In the genomic region with DNA sequence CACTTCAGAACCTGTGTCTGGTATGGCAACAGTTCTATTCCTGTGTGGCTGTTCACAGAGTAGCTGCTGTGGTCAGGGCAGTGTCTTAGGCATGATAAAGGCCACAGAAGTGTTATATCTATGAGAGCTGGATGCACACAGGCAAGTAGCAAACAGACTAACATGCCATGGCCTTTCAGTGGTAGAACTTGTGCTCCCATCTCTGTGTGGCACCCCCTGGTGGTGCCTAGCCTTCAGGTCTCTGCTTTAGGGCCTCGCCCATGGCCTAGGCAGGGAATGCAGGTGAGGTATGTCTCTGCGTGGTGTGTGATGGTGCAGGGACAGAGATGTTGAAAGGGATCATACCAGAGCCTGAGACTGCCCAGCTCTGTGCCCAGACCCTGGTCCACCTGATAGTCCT, we compare ENCODE assay signal across 9 mouse cellular contexts. TPM values are rescaled to one million over a fixed set of nuclear protein-coding genes. Genes with fewer than 3 reads are reported as not detected.
DNase-seq lines count a peak whose midpoint lies in the region; ATAC-seq and TF ChIP-seq lines count a peak whose summit lies in the region.
"Had no signal": no experiment of that assay in that cellular context is flagged by ENCODE, and none has a peak within 500 bp of the region (broad histone marks: within the 10 kb centered on the region; RNA-seq: fewer than 3 reads in every experiment).

No protein-coding gene starts in this region.

- peaks cover 6% of the 10 kb centered on the region for H3K4me1 ChIP-seq in heart, embryonic 15.5 days (replicated peaks)
- H3K4me1 ChIP-seq in forebrain, postnatal 0 days (ENCODE audit: insufficient read depth), result no peaks in the 10 kb centered on the region
- H3K4me1 ChIP-seq in hindbrain, embryonic 16.5 days (ENCODE audit: control insufficient read depth, insufficient read depth, low read depth, low read length), result no peaks in the 10 kb centered on the region
- H3K4me1 ChIP-seq: neural tube, embryonic 13.5 days had no signal

- 0 out of 2 replicates have a peak, but pooled peaks have one; percentile 8 for ATAC-seq in heart, embryonic 15.5 days (replicated peaks; ENCODE audit: insufficient number of reproducible peaks, insufficient read depth, low FRiP score, low read depth)
- ATAC-seq in forebrain, postnatal 0 days, result 0 out of 2 replicates have a peak, but pooled peaks have one; percentile 15
- ATAC-seq in hindbrain, embryonic 16.5 days, result no peak

- H3K27ac ChIP-seq in heart, embryonic 15.5 days, result no peak overlapping the region
- H3K27ac ChIP-seq in forebrain, postnatal 0 days (ENCODE audit: low read depth, low read length), result no peak overlapping the region
- H3K27ac ChIP-seq in hindbrain, embryonic 16.5 days (ENCODE audit: low read depth, low read length), result no peak overlapping the region
- H3K27ac ChIP-seq: neural tube, embryonic 13.5 days had no signal

- WGBS in heart, embryonic 15.5 days, result 83% methylated on average over 2 of the region's 2 CpGs
- 84% methylated on average over 2 of the region's 2 CpGs for WGBS in forebrain, postnatal 0 days
- 93% methylated on average over 2 of the region's 2 CpGs for WGBS in hindbrain, embryonic 16.5 days

- H3K27me3 ChIP-seq in heart, embryonic 15.5 days, result no peaks in the 10 kb centered on the region
- H3K27me3 ChIP-seq in forebrain, postnatal 0 days (ENCODE audit: insufficient read depth, low read length), result no peaks in the 10 kb centered on the region
- no peaks in the 10 kb centered on the region for H3K27me3 ChIP-seq in hindbrain, embryonic 16.5 days (replicated peaks; ENCODE audit: control insufficient read depth, insufficient read depth, low read length)
- H3K27me3 ChIP-seq: neural tube, embryonic 13.5 days had no signal

- H3K36me3 ChIP-seq in heart, embryonic 15.5 days, result peaks cover 63% of the 10 kb centered on the region
- H3K36me3 ChIP-seq in forebrain, postnatal 0 days (ENCODE audit: insufficient read depth), result peaks cover 78% of the 10 kb centered on the region
- H3K36me3 ChIP-seq in hindbrain, embryonic 16.5 days (ENCODE audit: control insufficient read depth, insufficient read depth, low read length), result peaks cover 37% of the 10 kb centered on the region

- TF ChIP-seq CTCF in forebrain, postnatal 0 days (IDR thresholded peaks at IDR 0.05; ENCODE audit: low read depth), result peak; percentile 65

- H3K4me3 ChIP-seq in heart, embryonic 15.5 days, result no peak overlapping the region
- no peak overlapping the region for H3K4me3 ChIP-seq in forebrain, postnatal 0 days (ENCODE audit: low read depth, low read length)
- H3K4me3 ChIP-seq in hindbrain, embryonic 16.5 days (ENCODE audit: low read length), result no peak overlapping the region
- H3K4me3 ChIP-seq: neural tube, embryonic 13.5 days had no signal

- no peaks in the 10 kb centered on the region for H3K9me3 ChIP-seq in heart, embryonic 15.5 days (replicated peaks)
- no peaks in the 10 kb centered on the region for H3K9me3 ChIP-seq in forebrain, postnatal 0 days (ENCODE audit: low read length)
- no peaks in the 10 kb centered on the region for H3K9me3 ChIP-seq in hindbrain, embryonic 16.5 days (ENCODE audit: control insufficient read depth, low read length)
- H3K9me3 ChIP-seq: neural tube, embryonic 13.5 days had no signal

- no peak overlapping the region for H3K4me2 ChIP-seq in heart, embryonic 15.5 days
- no peak overlapping the region for H3K4me2 ChIP-seq in forebrain, postnatal 0 days (ENCODE audit: low read depth)
- H3K4me2 ChIP-seq in hindbrain, embryonic 16.5 days (ENCODE audit: low read length), result no peak overlapping the region
- H3K4me2 ChIP-seq: neural tube, embryonic 13.5 days had no signal

- no peak for DNase-seq in heart, adult 9 months (ENCODE audit: low spot score in 2 of 2)
- DNase-seq in A20 (ENCODE audit: low read depth, low spot score), result peak; percentile 14
- peak; percentile 39 for DNase-seq in ZHBTc4 (ENCODE audit: low read depth, low spot score)
- DNase-seq in forebrain, postnatal 0 days, result peak; percentile 30
- peak; percentile 72 for DNase-seq in lung, postnatal 36 days
- DNase-seq in yolk sac, embryonic 10.5 days (ENCODE audit: low spot score), result no peak

- no peak overlapping the region for H3K9ac ChIP-seq in heart, embryonic 15.5 days
- H3K9ac ChIP-seq in forebrain, postnatal 0 days, result no peak overlapping the region
- no peak overlapping the region for H3K9ac ChIP-seq in hindbrain, embryonic 16.5 days (ENCODE audit: low read depth, low read length)
- H3K9ac ChIP-seq: neural tube, embryonic 13.5 days had no signal

RNA-seq across cellular contexts. Expression of a gene that starts 50.1 kb away (rescaled TPM):
- polyA plus RNA-seq in heart, embryonic 15.5 days (2015; fragmentation: Nextera tagmentation; extraction: Ambion mirVana), result 0.81 and 1.1 TPM in 2 replicates
- 150 and 194 TPM in 2 replicates for total RNA-seq in forebrain, postnatal 0 days (2014; rRNA removed)
- 172 and 174 TPM in 2 replicates for polyA plus RNA-seq in forebrain, postnatal 0 days (2015; fragmentation: Nextera tagmentation; extraction: Ambion mirVana)
- 70.4 and 88.3 TPM in 2 replicates for polyA plus RNA-seq in hindbrain, embryonic 16.5 days (2015; fragmentation: Nextera tagmentation; extraction: Ambion mirVana)

Comparison
In these comparisons a context has a peak if more than half of its experiments do, and no peak if none do; other contexts are left out.
1. DNase-seq: peak in A20 (single experiment), ZHBTc4 (single experiment), forebrain, postnatal 0 days (single experiment) and lung, postnatal 36 days (single experiment); none in heart, adult 9 months (0 of 2) and yolk sac, embryonic 10.5 days (single experiment).
2. RNA of a gene that starts 50.1 kb away (polyA plus RNA-seq): 172 to 174 TPM in forebrain, postnatal 0 days and 70.4 to 88.3 TPM in hindbrain, embryonic 16.5 days; 0.81 to 1.1 TPM in heart, embryonic 15.5 days; every median in the first group is over 10 times any median in the second.